In the genomic region with DNA sequence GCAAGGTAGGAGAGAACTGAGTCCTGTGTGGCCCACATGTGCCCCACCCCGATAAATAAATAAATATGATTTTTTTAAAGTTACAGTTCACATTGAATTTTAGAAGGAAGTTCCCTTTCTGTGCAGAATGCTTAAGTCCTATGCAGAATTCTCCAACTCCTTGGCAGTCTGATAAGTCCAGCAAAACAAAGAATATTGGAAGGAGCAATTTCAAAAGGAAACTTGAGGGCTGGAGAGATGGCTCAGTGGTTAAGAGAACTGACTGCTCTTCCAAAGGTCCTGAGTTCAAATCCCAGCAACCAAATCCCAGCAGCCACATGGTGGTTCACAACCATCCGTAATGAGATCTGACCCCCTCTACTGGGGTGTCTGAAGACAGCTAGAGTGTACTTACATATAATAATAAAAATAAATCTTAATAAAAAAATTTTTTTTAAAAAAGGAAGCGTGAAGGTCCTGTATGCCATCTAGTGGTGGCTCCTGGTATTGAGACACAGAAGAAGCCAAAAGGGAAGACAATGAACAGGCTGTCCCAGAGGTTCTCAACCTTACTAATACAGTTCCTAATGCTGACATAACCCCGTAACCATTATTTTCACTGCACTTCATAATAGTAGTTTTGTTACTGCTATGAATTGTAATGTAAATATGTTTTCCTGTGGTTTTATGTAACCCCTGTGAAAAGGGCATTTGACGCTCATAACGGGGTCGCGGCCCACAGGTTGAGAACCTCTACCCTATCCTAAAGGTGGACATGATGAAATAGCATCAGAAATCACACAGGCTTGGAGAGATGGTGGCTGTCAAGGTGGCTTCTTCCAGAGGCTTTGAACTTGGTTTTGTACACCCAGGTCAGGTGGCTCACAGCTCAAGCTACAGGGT, we compare ENCODE assay signal across 1 mouse cellular context.
TF ChIP-seq lines count a peak whose summit lies in the region.

No protein-coding gene starts in this region.

TF ChIP-seq in MEL, 35 proteins besides CTCF, POLR2A, EP300 and RAD21 (continued from another document):
- peak; percentile 90 for TF ChIP-seq ZC3H11A (IDR thresholded peaks at IDR 0.05; ENCODE audit: low read depth, low read length)
- TF ChIP-seq MXI1 (IDR thresholded peaks at IDR 0.05; ENCODE audit: low read depth, low read length) = no peak
- TF ChIP-seq SMC3 (IDR thresholded peaks at IDR 0.05; ENCODE audit: low read depth, low read length) = peak; percentile 93
- TF ChIP-seq NRF1 (IDR thresholded peaks at IDR 0.05; ENCODE audit: insufficient read depth, low read depth, low read length, poor library complexity, severe bottlenecking) = no peak
- no peak for TF ChIP-seq GATA1 (IDR thresholded peaks at IDR 0.05; ENCODE audit: low read depth, low read length)
- TF ChIP-seq JUND (IDR thresholded peaks at IDR 0.05; ENCODE audit: low read depth, low read length) = no peak
- peak; percentile 91 for TF ChIP-seq ZNF384 (IDR thresholded peaks at IDR 0.05; ENCODE audit: low read depth, low read length)
TF ChIP-seq in MEL: peak in this region for 4.
